Mouse (Mus musculus): ENCODE data around the gene Psmg4. TPM values are rescaled to one million over a fixed set of nuclear protein-coding genes. Genes with fewer than 3 reads are reported as not detected.
A peak's percentile ranks its signal among the peaks of the same experiment; 100 is the strongest.

Gene Psmg4
- total RNA-seq, 2 experiments from 2014 or later = 34.0 to 39.0 TPM

DNA sequence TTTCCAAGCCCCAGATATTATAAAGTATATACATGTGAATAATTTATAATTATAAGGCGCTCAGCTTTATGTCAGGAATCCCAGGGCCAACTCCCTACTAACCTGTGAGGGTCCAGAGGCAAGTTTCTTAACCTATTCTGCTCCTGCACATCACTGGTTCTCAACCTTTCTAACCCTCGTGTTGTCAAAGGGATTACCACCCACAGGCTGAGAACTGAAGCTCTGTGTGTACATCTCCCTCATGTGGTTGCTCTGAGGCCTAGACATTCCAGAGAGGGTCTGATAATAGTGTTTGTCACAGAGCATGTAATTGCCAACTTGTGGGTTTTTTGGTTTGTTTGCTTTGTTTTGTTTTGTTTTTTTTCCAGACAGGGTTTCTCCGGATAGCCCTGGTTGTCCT is 15.8 kb upstream of the Psmg4 start:
- intact Hi-C loops (cut with DNase I) = no loop called here
- no peak for DNase-seq

DNA sequence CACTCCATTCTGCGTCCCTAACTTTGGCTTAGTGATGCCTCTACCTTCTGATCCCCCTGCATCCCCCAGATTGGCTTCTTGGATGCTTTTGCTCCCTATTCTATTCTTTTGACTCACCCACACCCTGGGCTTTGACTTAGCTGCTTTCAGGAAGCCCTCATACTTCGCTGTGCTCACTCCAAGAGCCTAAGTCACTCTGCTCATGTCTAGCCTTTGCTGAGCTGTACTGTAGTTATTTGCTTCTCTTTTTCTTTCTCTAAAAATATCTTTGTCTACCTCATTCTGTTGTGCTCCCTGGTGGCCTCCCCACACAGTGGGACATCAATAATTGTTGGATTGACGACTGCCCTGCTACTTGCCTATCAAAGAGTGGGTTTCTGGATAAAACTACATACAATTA is 14.6 kb upstream of the Psmg4 start:
- DNase-seq = peak; percentile 26 to 39

GRCm38 (mm10) chr13:34148767-34149392 is 13.9 kb upstream of the Psmg4 start:
- intact Hi-C loops (cut with DNase I) = no loop called here
- DNase-seq = peak; percentile 83

More for the DNA sequence above, 14.6 kb upstream of the Psmg4 start:
- intact Hi-C loops (cut with DNase I) = no loop called here

DNA sequence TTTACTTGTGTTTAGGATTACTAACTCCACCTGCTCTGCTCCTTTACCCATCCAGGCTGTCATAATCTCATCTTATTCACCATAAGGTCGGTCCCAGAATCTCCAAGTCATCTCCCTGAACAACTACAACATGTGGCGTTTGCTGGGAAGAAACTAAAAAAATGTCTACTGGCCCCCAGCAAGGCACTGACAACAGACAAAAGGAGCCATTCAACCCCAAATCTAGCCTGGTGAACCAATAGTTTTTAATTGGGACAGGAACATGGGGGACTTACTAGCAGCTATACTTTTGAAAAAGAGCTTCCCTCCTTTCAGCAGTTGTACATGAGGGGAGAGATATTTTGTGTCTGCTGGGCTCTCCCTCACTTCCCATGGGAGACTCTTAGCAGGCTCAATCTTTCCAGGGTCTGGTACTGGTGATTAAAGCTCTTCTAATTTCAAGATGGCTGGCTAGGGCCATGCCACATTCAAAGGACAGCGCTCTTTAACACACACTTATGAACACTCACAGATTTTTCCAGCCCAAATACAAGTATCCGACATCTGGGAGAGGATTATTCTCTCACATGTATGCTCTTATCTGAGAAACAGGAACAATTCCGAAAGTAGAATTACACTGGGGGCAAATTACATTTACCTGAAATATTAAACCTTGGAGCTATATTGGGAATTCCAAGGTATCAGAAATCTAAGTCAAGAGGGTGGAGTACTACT is 13.1 kb upstream of the Psmg4 start:
- intact Hi-C loops (cut with DNase I) = no loop called here
- DNase-seq = no peak

GRCm38 (mm10) chr13:34150271-34151027 is 12.3 kb upstream of the Psmg4 start:
- DNase-seq = peak in 1 of 2 experiments; percentile 34
- intact Hi-C loops (cut with DNase I) = no loop called here

DNA sequence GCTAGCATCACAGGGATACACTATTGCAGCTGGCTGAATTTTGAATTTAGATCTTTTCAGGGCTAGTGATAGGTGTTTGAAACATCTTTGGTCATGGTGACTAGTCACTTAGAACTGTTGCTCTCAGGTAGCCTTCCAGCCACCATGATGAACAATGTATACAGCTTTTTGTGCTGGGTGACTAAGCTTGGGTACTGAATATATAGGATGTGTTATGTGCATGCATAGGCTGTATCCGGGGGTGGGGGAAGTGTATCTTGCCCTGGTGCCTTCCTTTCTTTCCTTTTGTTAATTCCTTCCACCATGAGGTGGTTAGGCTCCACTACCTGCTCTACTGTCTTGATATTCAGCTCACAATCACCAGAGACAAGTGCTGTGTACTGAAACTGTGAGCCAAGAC is 11.3 kb upstream of the Psmg4 start:
- intact Hi-C loops (cut with DNase I) = no loop called here
- DNase-seq = no peak

DNA sequence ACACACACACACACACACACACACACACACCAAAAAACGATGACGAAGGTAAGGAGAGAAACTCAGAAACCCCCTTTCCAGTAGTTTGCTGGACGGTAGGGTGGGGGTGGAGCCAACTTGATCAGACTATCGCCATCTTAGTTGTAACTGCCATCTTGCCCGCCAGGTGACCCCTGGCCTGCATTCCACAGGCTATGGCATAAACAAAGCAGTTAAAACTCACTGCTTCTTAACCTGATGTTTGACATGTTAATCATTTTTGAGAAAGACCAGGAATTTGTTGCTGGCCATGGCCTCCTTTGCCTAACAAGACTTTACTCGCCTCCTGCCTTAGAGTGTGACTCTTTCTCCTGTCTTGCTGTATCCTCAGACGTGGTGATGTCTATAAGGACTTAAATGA is 10.1 kb upstream of the Psmg4 start:
- DNase-seq = no peak
- intact Hi-C loops (cut with DNase I) = no loop called here

- intact Hi-C loops (cut with DNase I) = no loop called here
- DNase-seq = peak; percentile 33 to 42
Measured at GRCm38 (mm10) chr13:34153254-34154011, 9.3 kb upstream of the Psmg4 start.

DNA sequence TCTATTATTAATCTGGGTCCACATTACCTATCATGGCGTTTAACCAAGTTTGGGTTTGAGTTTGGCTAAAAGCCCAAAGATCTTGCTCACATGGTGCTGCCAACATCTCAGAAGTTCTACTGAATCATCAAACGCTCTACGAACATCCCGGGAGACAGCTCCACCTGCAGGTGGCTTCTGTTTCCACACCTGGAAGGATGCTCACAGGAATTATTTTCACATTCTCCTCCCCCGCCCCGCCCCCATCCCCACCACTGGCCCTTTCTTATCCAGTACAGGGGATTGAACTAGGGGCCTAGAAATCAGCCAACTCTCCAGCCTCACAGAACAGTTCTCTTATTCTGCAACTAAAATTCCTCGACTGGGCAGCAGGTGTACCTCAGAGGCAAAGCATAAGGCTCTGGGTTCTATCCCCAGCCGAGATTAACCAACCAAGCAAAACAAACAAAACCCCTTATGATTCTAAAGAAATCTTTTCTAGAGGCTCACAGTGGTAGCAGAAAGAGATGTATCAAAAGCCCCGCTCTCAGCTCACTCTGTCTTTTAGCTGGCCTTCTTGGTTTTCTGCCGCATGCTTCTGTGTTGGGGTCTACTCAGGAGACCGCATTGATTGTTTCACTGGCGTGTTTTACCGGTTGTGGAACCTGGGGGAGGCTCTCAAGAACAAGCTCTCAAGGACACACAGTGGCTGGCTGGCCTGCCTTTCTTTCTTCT is 8.4 kb upstream of the Psmg4 start:
- intact Hi-C loops (cut with DNase I) = no loop called here
- peak; percentile 87 to 90 for DNase-seq

DNA sequence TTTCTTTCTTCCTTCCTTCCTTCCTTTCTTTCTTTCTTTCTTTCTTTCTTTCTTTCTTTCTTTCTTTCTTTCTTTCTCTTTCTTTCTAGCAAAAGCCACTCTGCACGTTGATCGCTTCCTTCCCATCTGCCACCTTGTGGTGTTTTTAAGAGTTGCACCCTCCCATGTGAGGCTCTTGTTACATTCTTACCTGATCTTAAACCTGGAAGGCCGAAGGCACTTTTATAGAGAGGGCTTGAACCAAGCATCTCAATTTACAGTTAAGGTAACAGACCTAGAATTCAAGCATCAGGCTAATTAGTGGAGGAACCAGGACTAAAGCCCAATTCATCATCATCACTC is 7.9 kb upstream of the Psmg4 start:
- DNase-seq = peak; percentile 75 to 84
- intact Hi-C loops (cut with DNase I) = loop anchor here (1.0 to 5.0 kb wide), 2 partner anchors 77 to 193 kb away; partner anchors contain the start of genes Nqo2 and Tubb2a

- DNase-seq = peak; percentile 13 to 37
- intact Hi-C loops (cut with DNase I) = loop anchor here (1.0 to 5.0 kb wide), 2 partner anchors 110 to 194 kb away; partner anchors contain the start of gene Nqo2
Measured at GRCm38 (mm10) chr13:34156133-34156839, 6.5 kb upstream of the Psmg4 start.

- intact Hi-C loops (cut with DNase I) = loop anchor here (1.0 to 5.0 kb wide), 2 partner anchors 111 to 195 kb away; partner anchors contain the start of gene Nqo2
- peak; percentile 20 to 28 for DNase-seq
Measured at GRCm38 (mm10) chr13:34156840-34157185, 6.0 kb upstream of the Psmg4 start.

DNA sequence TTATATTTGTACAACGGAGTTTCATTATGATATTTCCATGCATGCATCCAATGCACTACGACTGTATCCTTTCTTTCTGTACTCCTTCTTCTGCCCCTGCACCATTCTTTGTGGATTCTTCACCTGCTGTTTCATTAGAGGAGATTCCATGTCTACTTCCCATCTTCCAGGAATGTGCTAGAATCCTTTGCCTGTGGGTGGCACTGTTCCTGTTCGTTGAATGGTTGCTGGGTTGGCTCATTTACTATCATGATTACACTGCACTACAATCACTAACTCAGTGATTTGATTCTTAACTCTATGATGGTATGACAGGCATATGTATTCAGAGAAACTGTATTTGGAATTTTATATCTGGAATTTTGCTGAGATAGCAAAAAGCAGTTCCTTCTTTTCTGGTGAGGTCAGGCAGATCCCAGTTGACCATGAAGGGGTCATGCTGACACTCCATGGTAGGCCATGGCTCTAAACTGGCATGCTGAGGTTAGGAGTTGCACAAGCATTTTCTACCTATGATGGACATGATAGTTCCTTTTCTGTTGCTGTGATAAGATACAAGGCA is 5.1 kb upstream of the Psmg4 start:
- no peak for DNase-seq
- intact Hi-C loops (cut with DNase I) = loop anchor here (5.0 kb wide), 1 partner anchor 195 kb away; the partner anchor contains the start of gene Nqo2

DNA sequence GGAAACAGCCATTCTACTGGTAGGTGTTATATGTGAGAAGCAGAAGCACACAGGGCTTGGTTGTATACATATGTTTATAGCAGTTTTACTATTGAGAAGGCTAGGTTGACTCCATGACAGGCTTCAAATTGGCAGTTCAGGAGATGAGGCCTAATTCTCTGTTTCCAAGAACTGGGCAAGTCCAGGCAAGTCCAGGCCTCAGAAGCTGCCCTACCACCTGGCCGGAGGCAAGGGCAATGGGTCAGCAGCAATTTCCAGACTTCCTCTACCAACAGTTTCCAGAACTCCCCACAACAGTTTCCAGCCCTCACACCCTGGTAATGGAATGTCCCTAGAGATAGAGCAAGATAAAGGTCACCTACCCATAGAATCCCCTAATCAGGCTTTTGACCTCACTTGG is 2.8 kb upstream of the Psmg4 start:
- intact Hi-C loops (cut with DNase I) = loop anchor here (5.0 kb wide), 1 partner anchor 198 kb away; the partner anchor contains the start of gene Nqo2

GRCm38 (mm10) chr13:34163304-34163975 is 676 bp downstream of the Psmg4 start:
- no peak for DNase-seq
- intact Hi-C loops (cut with DNase I) = no loop called here

More for the DNA sequence above, 2.8 kb upstream of the Psmg4 start:
- no peak for DNase-seq

DNA sequence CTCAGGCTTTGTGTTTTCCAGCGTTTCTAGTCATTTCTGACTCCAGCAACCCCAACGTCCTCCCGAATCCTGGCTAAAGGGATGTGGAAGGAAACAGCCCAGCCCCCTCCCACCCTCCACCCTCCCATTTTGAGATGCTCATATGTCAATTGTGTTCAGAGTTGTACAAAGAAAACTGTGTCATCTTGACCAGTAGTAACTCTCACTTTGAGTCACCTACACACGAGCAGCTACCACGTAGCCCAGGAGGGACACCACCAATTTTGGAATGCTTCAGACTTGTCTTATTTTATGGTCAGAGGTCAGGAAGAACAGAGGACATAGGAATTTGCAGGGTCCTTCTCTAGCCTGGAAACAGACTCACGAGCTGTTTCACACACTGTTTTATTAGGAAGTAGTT is 11.3 kb downstream of the Psmg4 start:
- intact Hi-C loops (cut with DNase I) = no loop called here
- no peak for DNase-seq

DNA sequence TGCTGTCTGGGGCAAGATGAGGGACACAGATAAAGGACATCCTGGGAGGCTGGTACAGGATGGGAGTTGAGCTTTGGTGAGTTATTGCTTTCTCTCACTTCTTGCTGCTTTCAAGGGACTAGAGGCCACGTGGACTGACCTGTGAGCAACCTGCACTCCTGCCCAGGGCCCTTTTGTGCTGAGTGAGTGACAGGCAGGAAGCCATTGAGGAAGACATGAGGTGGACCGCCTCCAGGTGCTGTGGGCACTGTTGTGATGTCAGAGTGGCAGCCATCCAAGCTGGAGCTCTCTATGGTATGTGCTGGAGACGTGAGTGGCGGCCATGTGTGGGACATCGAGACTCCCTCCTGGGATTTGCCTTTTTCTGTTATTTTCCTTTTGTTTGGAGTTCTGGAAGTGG is 18.9 kb downstream of the Psmg4 start:
- intact Hi-C loops (cut with DNase I) = loop anchor here (10.0 kb wide), 1 partner anchor 813 kb away; no protein-coding TSS in a partner anchor
- DNase-seq = no peak

DNA sequence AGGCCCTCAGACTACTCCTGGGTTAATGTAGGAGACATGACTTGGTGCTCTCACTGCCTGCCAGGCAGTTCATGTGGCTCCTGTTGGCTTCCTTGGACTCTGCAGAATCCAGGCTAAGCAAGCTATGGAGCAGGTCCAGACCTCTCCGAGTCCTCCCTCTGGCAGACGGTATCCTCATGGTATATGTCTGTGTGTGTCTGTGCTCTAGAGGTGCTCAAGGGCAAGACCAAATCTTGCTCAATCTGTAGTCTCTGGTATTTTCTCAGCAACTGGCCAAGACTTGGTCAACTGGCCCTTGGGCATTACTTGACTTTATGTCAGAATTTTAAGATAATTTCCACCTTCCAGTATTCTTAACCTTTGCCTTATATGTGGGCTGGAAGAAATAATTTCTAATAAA is 22.6 kb downstream of the Psmg4 start:
- intact Hi-C loops (cut with DNase I) = loop anchor here (5.0 to 10.0 kb wide), 2 partner anchors 607 to 809 kb away; no protein-coding TSS in a partner anchor
- no peak for DNase-seq
